Mouse (Mus musculus) kidney, adult 2 months (tissue): ENCODE measurements around the gene Kif16b. TPM values are rescaled to one million over a fixed set of nuclear protein-coding genes. Genes with fewer than 3 reads are reported as not detected.

Source experiments
- DNase-seq: peaks from one replicate; pipeline ENCODE4 v3.0.0; 2021
- H3K27ac ChIP-seq: fragments of 200-500 bp; 2 replicates; pipeline ENCODE4 v1.5.1; 2012; ENCODE audit warnings: low read depth, low read length, control low read depth, inconsistent platforms; ENCODE audit not compliant: insufficient read depth
- H3K27me3 ChIP-seq: fragments of 200-500 bp; replicated peaks from 2 replicates; pipeline ENCODE4 v1.6.1; 2012; ENCODE audit warnings: mild to moderate bottlenecking, moderate library complexity, low read length, inconsistent platforms; ENCODE audit not compliant: control insufficient read depth, insufficient read depth
- H3K36me3 ChIP-seq: fragments of 200-500 bp; 2 replicates; pipeline ENCODE4 v1.6.1; 2012; ENCODE audit warnings: mild to moderate bottlenecking, moderate library complexity, low read length, inconsistent platforms; ENCODE audit not compliant: control insufficient read depth, insufficient read depth
- H3K4me1 ChIP-seq: fragments of 200-500 bp; 2 replicates; pipeline ENCODE4 v1.6.1; 2011; ENCODE audit warnings: low read length; ENCODE audit not compliant: control insufficient read depth, insufficient read depth
- H3K4me3 ChIP-seq: fragments of 200-500 bp; 2 replicates; pipeline ENCODE4 v1.5.1; 2011; ENCODE audit warnings: mild to moderate bottlenecking, low read depth, low read length, control low read depth; ENCODE audit not compliant: insufficient read depth
- CTCF ChIP-seq: fragments of 200-500 bp; conservative IDR thresholded peaks from 2 replicates; pipeline ENCODE4 v1.5.1; 2011; ENCODE audit warnings: low read depth, mild to moderate bottlenecking, control low read depth, low read length, moderate library complexity, mixed read lengths; ENCODE audit not compliant: insufficient read depth, insufficient read length
- POLR2A ChIP-seq: fragments of 200-500 bp; IDR thresholded peaks from one replicate; pipeline ENCODE4 v1.6.1; 2011; ENCODE audit warnings: low read depth, low read length, control low read depth
- WGBS: fragments of 180-500 bp; shearing (Covaris S2); methylation state at CpG from one replicate; pipeline ENCODE4 v1.1.7; 2018; 5-methylcytosine and 5-hydroxymethylcytosine counted together
- polyA plus RNA-seq: library from polyadenylated mRNA; depleted of rRNA; stranded (reverse); fragments of >200 nt; gene quantifications from 2 replicates; pipeline ENCODE4 v1.2.3, GENCODE M21; 2012

Gene Kif16b
- polyA plus RNA-seq, 1 experiment = 25.9 TPM

GRCm38 (mm10) chr2:142907056-142907455, 5.7 kb upstream of the Kif16b start:
- WGBS = 60% methylated on average over 4 of the region's 4 CpGs

GRCm38 (mm10) chr2:142902905-142903895, 1.9 kb upstream of the Kif16b start:
- DNase-seq = peak; percentile 98
- WGBS = 4% methylated on average over 34 of the region's 34 CpGs
- Histone ChIP-seq H3K27me3 (no peaks in the 10 kb centered on the region), H3K27ac (peak overlapping the region; percentile 53; the same call in 1 of the 2 replicates), H3K36me3 (no peaks in the 10 kb centered on the region), H3K4me1 (peaks cover 15% of the 10 kb centered on the region; the same call in 1 of the 2 replicates), H3K4me3 (peak overlapping the region; percentile 61)
- TF ChIP-seq POLR2A (no peak), CTCF (no peak)

More at GRCm38 (mm10) chr2:142907056-142907455, 5.7 kb upstream of the Kif16b start:
- Histone ChIP-seq H3K36me3 (no peaks in the 10 kb centered on the region), H3K4me3 (no peak overlapping the region), H3K4me1 (peaks cover 7% of the 10 kb centered on the region; the same call in 1 of the 2 replicates), H3K27ac (no peak overlapping the region), H3K27me3 (no peaks in the 10 kb centered on the region)
- DNase-seq = peak; percentile 62
- no peak for TF ChIP-seq CTCF
- no peak for TF ChIP-seq POLR2A

- Histone ChIP-seq H3K4me3 (peak overlapping the region; percentile 91), H3K4me1 (peaks cover 15% of the 10 kb centered on the region; the same call in 1 of the 2 replicates), H3K27me3 (no peaks in the 10 kb centered on the region), H3K27ac (peak overlapping the region; percentile 80), H3K36me3 (no peaks in the 10 kb centered on the region)
- DNase-seq = no peak
- WGBS = 10% methylated on average over 10 of the region's 10 CpGs
- TF ChIP-seq POLR2A (no peak), CTCF (no peak)
Observed at GRCm38 (mm10) chr2:142900120-142900861, 1.0 kb downstream of the Kif16b start.

GRCm38 (mm10) chr2:142893780-142894179, 7.6 kb downstream of the Kif16b start:
- TF ChIP-seq POLR2A (no peak), CTCF (no peak)
- no peak overlapping the region for H3K4me3 ChIP-seq
- DNase-seq = peak; percentile 86
- H3K36me3 ChIP-seq = no peaks in the 10 kb centered on the region
- no peaks in the 10 kb centered on the region for H3K27me3 ChIP-seq
- WGBS = 44% methylated on average over 1 of the region's 1 CpGs
- H3K27ac ChIP-seq = peak overlapping the region; percentile 78
- H3K4me1 ChIP-seq = peaks cover 23% of the 10 kb centered on the region

- DNase-seq = no peak
- Histone ChIP-seq H3K4me3 (no peak overlapping the region), H3K27ac (no peak overlapping the region), H3K36me3 (no peaks in the 10 kb centered on the region), H3K27me3 (no peaks in the 10 kb centered on the region), H3K4me1 (peaks cover 26% of the 10 kb centered on the region)
- TF ChIP-seq CTCF (no peak), POLR2A (no peak)
- 69% methylated on average over 2 of the region's 2 CpGs for WGBS
Observed at GRCm38 (mm10) chr2:142891283-142891682, 10.0 kb downstream of the Kif16b start.

GRCm38 (mm10) chr2:142884456-142884855, 16.9 kb downstream of the Kif16b start:
- TF ChIP-seq POLR2A = no peak
- no peak for TF ChIP-seq CTCF
- 95% methylated on average over 4 of the region's 4 CpGs for WGBS
- Histone ChIP-seq H3K27ac (no peak overlapping the region), H3K4me3 (no peak overlapping the region), H3K36me3 (no peaks in the 10 kb centered on the region), H3K27me3 (no peaks in the 10 kb centered on the region), H3K4me1 (peaks cover 37% of the 10 kb centered on the region)
- no peak for DNase-seq
